Mouse (Mus musculus) adrenal gland, adult 2 months (tissue): Measurements from ENCODE around the gene Trpm3. TPM values are rescaled to one million over a fixed set of nuclear protein-coding genes. Genes with fewer than 3 reads are reported as not detected.
A peak's percentile ranks its signal among the peaks of the same experiment; 100 is the strongest.

Source experiments
- DNase-seq: peaks from one replicate; pipeline ENCODE4 v3.0.0; 2021
- long read RNA-seq: library from polyadenylated mRNA; stranded (forward); transcript quantifications from one replicate; pipeline ENCODE4 v2.0.0, GENCODE M21; 2021
- polyA plus RNA-seq: library from polyadenylated mRNA; depleted of rRNA; stranded (reverse); fragments of >200 nt; gene quantifications from 2 replicates; pipeline ENCODE4 v1.2.3, GENCODE M21; 2012; rRNA removed
- total RNA-seq, 2 experiments: library from RNA; stranded (reverse); gene quantifications; 2 replicates each; pipeline ENCODE4 v1.2.3; 2021

Trpm3 gene
- total RNA-seq (1 to 10 TPM in 1 of 2 experiments, under 1 TPM in 1; 0.81 to 2.1 TPM), polyA plus RNA-seq (0.06 and 0.12 TPM in 2 replicates)
- long read RNA-seq, result 0 reads

- peak; percentile 42 for DNase-seq
Measured at GRCm38 (mm10) chr19:22138590-22139421, at the start of gene Trpm3. TSS of gene Trpm3 (plus strand) at chr19:22139046.

GRCm38 (mm10) chr19:22100582-22100981, 38.3 kb upstream of the Trpm3 start:
- no peak for DNase-seq

GRCm38 (mm10) chr19:22103865-22104264, 35.0 kb upstream of the Trpm3 start:
- DNase-seq, result no peak

- DNase-seq, result no peak
Measured at GRCm38 (mm10) chr19:22104848-22105484, 33.9 kb upstream of the Trpm3 start.

GRCm38 (mm10) chr19:22105648-22106047, 33.2 kb upstream of the Trpm3 start:
- no peak for DNase-seq

GRCm38 (mm10) chr19:22108893-22109463, 29.9 kb upstream of the Trpm3 start:
- no peak for DNase-seq

- DNase-seq, result no peak
Measured at GRCm38 (mm10) chr19:22120976-22121375, 17.9 kb upstream of the Trpm3 start.

GRCm38 (mm10) chr19:22121631-22122030, 17.2 kb upstream of the Trpm3 start:
- no peak for DNase-seq

GRCm38 (mm10) chr19:22132626-22133025, 6.2 kb upstream of the Trpm3 start:
- DNase-seq, result no peak

- DNase-seq, result no peak
Measured at GRCm38 (mm10) chr19:22178549-22178948, 39.7 kb downstream of the Trpm3 start.

GRCm38 (mm10) chr19:22179017-22179416, 40.2 kb downstream of the Trpm3 start:
- DNase-seq, result no peak

GRCm38 (mm10) chr19:22180136-22180535, 41.3 kb downstream of the Trpm3 start:
- no peak for DNase-seq

- no peak for DNase-seq
Measured at GRCm38 (mm10) chr19:22189716-22190115, 50.9 kb downstream of the Trpm3 start.

- no peak for DNase-seq
Measured at GRCm38 (mm10) chr19:22222520-22222919, 83.7 kb downstream of the Trpm3 start.

GRCm38 (mm10) chr19:22234187-22234586, 95.3 kb downstream of the Trpm3 start:
- DNase-seq, result no peak

GRCm38 (mm10) chr19:22249076-22249475, 110.2 kb downstream of the Trpm3 start:
- DNase-seq, result no peak

- DNase-seq, result no peak
Measured at GRCm38 (mm10) chr19:22272916-22273315, 134.1 kb downstream of the Trpm3 start.

GRCm38 (mm10) chr19:22284651-22285050, 145.8 kb downstream of the Trpm3 start:
- no peak for DNase-seq

GRCm38 (mm10) chr19:22292671-22293070, 153.8 kb downstream of the Trpm3 start:
- no peak for DNase-seq

- no peak for DNase-seq
Measured at GRCm38 (mm10) chr19:22300906-22301305, 162.1 kb downstream of the Trpm3 start.

- no peak for DNase-seq
Measured at GRCm38 (mm10) chr19:22303021-22303951, 164.4 kb downstream of the Trpm3 start.
